Mouse (Mus musculus) CD4-positive, CD25-positive, alpha-beta regulatory T cell, adult 4 months (primary cell): ENCODE results near the gene Rlf. TPM values are rescaled to one million over a fixed set of nuclear protein-coding genes. Genes with fewer than 3 reads are reported as not detected.
"Not testable (repeated sequence)": the region's sequence is repeated elsewhere in the genome, so short reads cannot be mapped to it uniquely, and the experiment has no call there.

Experiments
- ATAC-seq: one replicate; pipeline ENCODE4 v1.8.0; 2017
- polyA plus RNA-seq, 2 experiments: library from polyadenylated mRNA; unstranded; fragments of 100-300 nt; shearing (Covaris generic); gene quantifications; one replicate each; pipeline ENCODE4 v1.2.1; 2017

The Rlf gene
- 10 to 100 TPM; 14.1 to 22.1 TPM for polyA plus RNA-seq

DNA sequence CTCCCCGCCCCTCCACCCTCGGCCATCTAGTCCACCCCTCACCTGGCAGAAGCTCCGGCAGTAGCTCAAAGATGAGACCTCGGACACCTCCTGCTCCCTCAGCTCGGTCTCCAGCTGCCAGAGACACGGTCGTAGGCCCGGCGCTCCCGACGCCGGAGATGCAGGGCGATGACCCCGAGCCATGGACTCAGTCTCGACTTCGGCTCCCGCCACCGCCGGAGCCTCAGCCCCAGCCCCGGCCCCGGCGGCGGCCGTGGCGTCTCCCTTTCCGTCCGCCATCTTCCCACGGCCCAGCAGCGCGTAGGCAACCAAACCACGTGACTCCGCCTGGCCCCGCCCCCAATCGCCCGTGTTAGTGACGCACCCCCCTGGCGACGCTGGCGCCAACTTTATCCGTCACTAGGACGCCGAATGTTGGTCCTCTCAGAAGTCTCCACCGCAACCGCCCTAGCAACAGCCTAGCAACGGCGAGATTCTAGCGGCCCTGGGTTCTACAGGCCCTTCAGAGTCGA lies at the start of gene Rlf:
TSS of gene Rlf (minus strand) at position 292 of the 512 bp plus-strand sequence.
- peak; percentile 89 for ATAC-seq

DNA sequence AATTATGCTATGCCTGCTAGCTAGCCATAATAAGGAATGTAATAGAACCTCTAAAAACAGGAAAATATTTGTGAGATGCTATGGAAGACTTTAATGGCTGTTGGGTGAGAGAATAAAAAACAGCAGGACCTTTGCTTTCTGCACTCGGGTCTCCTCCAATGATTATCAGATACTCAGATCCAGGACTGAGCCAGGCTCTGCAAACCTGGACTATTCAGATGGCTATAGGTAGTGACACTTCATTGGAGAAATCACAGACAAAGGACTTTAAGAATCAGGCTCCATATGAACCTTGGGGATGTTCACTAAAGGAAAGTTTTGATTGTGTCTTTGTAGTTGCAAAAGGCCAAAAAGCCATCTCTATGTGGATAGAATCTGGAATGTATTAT lies 26.7 kb upstream of the Rlf start:
- no peak for ATAC-seq

- ATAC-seq, result no peak
Measured at GRCm38 (mm10) chr4:121240637-121241611, 26.0 kb upstream of the Rlf start.

- no peak for ATAC-seq
Measured at GRCm38 (mm10) chr4:121239878-121240277, 25.0 kb upstream of the Rlf start.

- peak; percentile 73 for ATAC-seq
Measured at GRCm38 (mm10) chr4:121231772-121232414, 17.0 kb upstream of the Rlf start.

GRCm38 (mm10) chr4:121230943-121231614 lies 16.2 kb upstream of the Rlf start:
- peak; percentile 63 for ATAC-seq

DNA sequence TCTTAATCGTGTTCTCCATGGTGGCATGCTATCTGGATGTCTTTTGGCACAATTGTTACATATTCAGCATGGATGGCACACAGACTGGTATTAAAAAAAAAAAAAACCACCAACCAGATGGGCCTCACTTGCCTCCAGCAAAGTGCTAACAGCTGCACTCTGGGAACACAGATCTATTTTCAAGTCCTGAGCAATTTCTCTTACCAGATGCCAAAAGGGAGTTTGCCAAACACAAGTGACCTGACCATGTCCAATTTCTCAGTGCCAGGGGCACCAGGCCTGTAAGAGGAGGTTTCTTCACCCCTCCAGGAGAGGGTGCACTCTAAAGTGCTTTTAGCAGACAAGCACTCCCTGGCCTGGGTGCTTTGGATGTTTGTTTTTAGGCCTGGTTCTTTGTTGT lies 12.2 kb upstream of the Rlf start:
- ATAC-seq, result no peak

DNA sequence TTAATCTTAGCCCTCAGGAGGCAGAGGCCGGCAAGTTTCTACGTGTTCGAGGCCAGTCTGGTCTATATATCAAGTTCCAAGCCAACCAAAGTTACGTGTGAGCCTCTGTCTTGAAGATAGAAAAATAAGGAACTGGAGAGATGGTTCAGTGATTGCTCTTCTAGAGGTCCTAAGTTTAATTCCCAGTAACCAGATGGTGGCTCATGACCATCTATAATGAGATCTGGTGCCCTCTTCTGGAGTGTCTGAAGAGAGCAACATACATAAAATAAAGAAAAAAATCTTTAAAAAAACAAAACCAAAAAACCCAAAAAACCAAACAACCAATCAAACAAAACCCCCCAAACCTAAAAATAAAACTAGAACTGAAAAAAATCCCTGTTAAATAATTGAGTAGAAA lies 10.3 kb upstream of the Rlf start:
- no peak for ATAC-seq

- no peak for ATAC-seq
Measured at GRCm38 (mm10) chr4:121223136-121223535, 8.3 kb upstream of the Rlf start.

- ATAC-seq, result no peak
Measured at GRCm38 (mm10) chr4:121216216-121216615, 1.3 kb upstream of the Rlf start.

DNA sequence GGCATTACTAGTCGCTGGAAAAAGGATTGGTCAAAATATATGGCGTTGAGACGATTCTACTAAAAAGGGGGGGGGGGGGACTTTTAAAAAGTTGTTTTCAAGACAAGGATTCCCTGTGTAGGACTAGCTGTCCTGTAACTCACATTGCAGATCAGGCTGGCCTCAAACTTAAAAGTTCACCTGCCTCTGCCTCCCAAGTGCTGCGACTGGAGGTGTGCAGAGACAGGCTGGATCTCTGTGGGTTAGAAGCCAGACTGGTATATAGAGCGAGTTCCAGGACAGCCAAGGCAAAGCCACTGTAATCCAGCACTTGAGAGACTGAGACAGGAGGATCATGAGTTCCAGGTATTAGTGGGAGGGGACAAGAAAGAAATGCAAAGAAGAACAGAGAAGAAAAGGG lies 605 bp upstream of the Rlf start:
- ATAC-seq, result no peak

GRCm38 (mm10) chr4:121213936-121214792 lies 720 bp downstream of the Rlf start:
- peak; percentile 52 for ATAC-seq

GRCm38 (mm10) chr4:121208911-121209310 lies 6.0 kb downstream of the Rlf start:
- ATAC-seq, result peak; percentile 77

GRCm38 (mm10) chr4:121197856-121198255 lies 17.0 kb downstream of the Rlf start:
- no peak for ATAC-seq

DNA sequence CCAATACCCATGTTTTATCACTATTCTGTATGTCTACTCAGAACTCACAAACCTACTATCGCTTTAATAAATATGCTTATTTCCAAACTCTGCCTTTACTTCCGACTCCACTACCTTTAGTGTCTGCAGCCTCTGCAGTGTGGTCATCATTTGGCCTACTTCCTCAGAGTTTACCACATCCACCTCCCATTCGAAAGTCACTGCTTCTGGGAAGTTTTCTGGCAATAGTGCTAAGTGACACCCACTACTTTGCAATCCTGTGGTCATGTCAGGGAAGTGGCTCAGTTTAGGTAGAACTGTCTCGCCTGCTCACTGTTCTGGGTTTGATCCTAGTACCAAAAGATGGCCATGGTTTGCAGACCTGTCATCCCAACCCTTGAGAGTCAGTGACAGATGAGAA lies 17.9 kb downstream of the Rlf start:
- ATAC-seq, result peak; percentile 8

- peak; percentile 97 for ATAC-seq
Measured at GRCm38 (mm10) chr4:121196205-121196604, 18.7 kb downstream of the Rlf start.

DNA sequence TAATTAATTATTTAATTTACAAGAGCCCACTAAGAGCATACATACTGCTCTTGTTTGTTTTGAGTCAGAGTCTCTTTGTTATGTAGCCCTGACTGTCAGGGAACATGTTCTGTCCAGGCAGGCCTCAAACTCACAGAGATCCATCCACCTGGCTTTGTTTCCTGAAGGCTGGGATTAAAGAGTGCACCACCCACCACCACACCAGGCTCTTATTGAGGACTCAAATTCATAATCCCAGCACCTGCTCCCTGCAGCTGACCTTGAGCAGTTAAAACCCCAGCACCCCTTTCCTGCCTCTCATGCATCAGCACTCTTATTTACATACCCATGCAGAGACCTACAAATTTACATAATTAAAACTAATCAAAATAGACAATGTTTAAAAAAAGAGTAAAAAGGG lies 20.1 kb downstream of the Rlf start:
- no peak for ATAC-seq

GRCm38 (mm10) chr4:121192306-121192705 lies 22.6 kb downstream of the Rlf start:
- ATAC-seq, result no peak

DNA sequence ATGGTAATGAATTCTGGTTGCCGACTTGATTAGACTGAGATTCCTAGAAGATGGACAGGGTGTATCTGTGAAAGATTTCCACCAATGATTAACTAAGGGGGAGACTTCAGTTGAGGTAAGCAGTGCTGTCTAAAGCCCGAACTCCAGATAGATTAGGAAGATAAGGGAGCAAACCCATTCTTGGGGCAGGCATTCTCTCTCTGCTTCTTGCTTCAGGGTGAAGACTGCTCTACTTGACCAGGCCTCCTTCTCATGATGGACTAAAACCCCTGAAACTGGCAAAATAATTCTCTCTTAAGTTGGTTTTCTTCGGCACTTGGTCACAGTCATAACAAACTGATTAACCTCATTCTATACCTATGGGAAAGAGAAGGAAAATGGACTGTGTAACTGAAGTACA lies 25.5 kb downstream of the Rlf start:
- ATAC-seq, result no peak

GRCm38 (mm10) chr4:121179669-121180068 lies 35.2 kb downstream of the Rlf start:
- ATAC-seq, result no peak

- ATAC-seq, result no peak
Measured at GRCm38 (mm10) chr4:121167656-121168055, 47.2 kb downstream of the Rlf start.

DNA sequence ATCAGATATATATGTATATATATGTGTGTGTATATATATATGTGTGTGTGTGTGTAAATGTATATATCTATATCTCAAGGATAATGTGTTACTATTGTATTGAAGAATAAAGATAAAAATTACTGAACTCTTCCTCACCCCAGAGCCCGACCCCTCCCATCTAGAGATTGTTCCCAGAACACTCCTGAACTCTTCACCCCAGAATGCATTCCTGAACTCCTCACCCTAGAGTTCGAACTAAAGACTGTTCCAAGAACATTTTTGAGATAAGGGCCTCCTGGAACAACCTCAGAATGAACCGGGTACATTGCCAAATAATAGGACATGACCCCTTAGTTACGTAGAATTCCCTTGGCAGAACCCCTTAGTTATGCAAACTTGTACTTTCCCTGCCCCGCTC lies 48.2 kb downstream of the Rlf start:
- not testable (repeated sequence) for ATAC-seq
